Mouse (Mus musculus) kidney, postnatal 0 days (tissue): ENCODE measurements around the gene Mto1. TPM values are rescaled to one million over a fixed set of nuclear protein-coding genes. Genes with fewer than 3 reads are reported as not detected.
"Not testable (repeated sequence)": the region's sequence is repeated elsewhere in the genome, so short reads cannot be mapped to it uniquely, and the experiment has no call there.

Source experiments
- ATAC-seq: fragments of 200-750 bp; cut with Nextera tagmentation; replicated peaks from 2 replicates; pipeline ENCODE4 v1.8.0; 2017; ENCODE audit warnings: low read depth, moderate number of reproducible peaks, moderate TSS enrichment, moderate library complexity; ENCODE audit not compliant: low FRiP score
- DNase-seq: peaks from one replicate; pipeline ENCODE4 v3.0.0-alpha.2; 2016; ENCODE audit warnings: low spot score
- H3K27ac ChIP-seq: fragments of 300-500 bp; sonication (generic); 2 replicates; pipeline ENCODE4 v1.5.1; 2014; ENCODE audit warnings: mild to moderate bottlenecking
- H3K27me3 ChIP-seq: fragments of 300-500 bp; sonication (generic); 2 replicates; pipeline ENCODE4 v1.6.1; 2014; ENCODE audit warnings: low read length, mixed read lengths; ENCODE audit not compliant: insufficient read depth
- H3K36me3 ChIP-seq: fragments of 300-500 bp; sonication (generic); 2 replicates; pipeline ENCODE4 v1.6.1; 2014; ENCODE audit warnings: low read length, mixed read lengths; ENCODE audit not compliant: insufficient read depth
- H3K4me1 ChIP-seq: fragments of 300-500 bp; sonication (generic); replicated peaks from 2 replicates; pipeline ENCODE4 v1.6.1; 2014; ENCODE audit warnings: antibody characterized with exemption, low read length, mixed read lengths; ENCODE audit not compliant: insufficient read depth
- H3K4me2 ChIP-seq: fragments of 300-500 bp; sonication (generic); 2 replicates; pipeline ENCODE4 v1.6.1; 2014; ENCODE audit warnings: mild to moderate bottlenecking, low read length, moderate library complexity, mixed read lengths
- H3K4me3 ChIP-seq: fragments of 300-500 bp; sonication (generic); replicated peaks from 2 replicates; pipeline ENCODE4 v1.5.1; 2014; ENCODE audit warnings: low read depth, low read length
- H3K9ac ChIP-seq: fragments of 300-500 bp; sonication (generic); 2 replicates; pipeline ENCODE4 v1.6.1; 2014; ENCODE audit warnings: low read depth, low read length
- H3K9me3 ChIP-seq: fragments of 300-500 bp; sonication (generic); replicated peaks from 2 replicates; pipeline ENCODE4 v1.6.1; 2016; ENCODE audit warnings: low read length, inconsistent platforms, mixed read lengths
- CTCF ChIP-seq: IDR thresholded peaks from 2 replicates; pipeline ENCODE4 v1.5.1; 2016; ENCODE audit warnings: antibody characterized with exemption, low read depth, mild to moderate bottlenecking, moderate library complexity
- WGBS: fragments of 180-500 bp; shearing (Covaris S2); extraction: QIAGEN DNeasy Blood & Tissue Kit; methylation state at CpG from one replicate; pipeline ENCODE4 v1.1.7; 2014; 5-methylcytosine and 5-hydroxymethylcytosine counted together
- polyA plus RNA-seq: library from polyadenylated mRNA; unstranded; fragments of >200 nt; fragmentation: Nextera tagmentation; extraction: Ambion mirVana; gene quantifications from 2 replicates; pipeline ENCODE4 v1.2.1, GENCODE M21; 2015

Gene Mto1
- polyA plus RNA-seq, 1 experiment from 2014 or later, result 20.8 TPM

DNA sequence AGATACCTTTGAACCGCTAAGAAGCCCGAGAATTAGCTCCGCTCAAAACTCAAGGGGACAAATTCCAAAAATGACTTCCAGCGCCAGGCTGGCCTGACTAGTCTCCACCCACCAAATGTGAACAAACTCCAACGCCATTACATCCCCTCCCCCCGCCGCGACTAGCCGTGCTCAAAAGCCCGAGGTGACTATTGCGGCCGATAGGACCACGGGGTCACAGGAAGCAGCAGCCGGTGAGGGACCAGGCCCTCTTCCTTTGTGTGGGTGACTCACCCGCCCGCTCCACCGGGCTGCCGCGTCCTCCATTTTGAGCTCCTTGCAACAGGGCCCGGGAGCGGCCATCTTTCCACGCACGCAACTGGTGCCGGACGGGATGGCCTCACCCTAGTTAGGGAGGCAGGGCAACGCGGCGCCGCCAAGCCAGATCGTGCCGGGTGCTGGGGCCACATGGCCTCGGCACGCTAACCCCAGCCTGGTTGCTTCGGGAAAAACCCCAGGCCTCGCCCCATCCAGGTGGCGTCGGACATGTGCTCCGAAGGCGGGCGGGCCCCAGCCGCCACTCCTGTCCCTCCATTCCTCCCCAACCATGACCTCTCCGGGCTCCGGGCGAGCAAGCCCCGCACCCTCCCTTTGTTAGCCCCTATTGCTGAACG is 32.8 kb downstream of the Mto1 start:
- H3K27me3 ChIP-seq, result no peaks in the 10 kb centered on the region
- no peak for TF ChIP-seq CTCF
- peaks cover 8% of the 10 kb centered on the region for H3K4me1 ChIP-seq
- H3K9me3 ChIP-seq, result no peaks in the 10 kb centered on the region
- H3K27ac ChIP-seq, result peak overlapping the region; percentile 99
- peaks cover 20% of the 10 kb centered on the region for H3K36me3 ChIP-seq
- peak; percentile 82 for DNase-seq
- whole genome bisulfite sequencing, result under 1% methylated on average over 45 of the region's 46 CpGs
- peak overlapping the region; percentile 62 for H3K4me2 ChIP-seq
- H3K4me3 ChIP-seq, result peak overlapping the region; percentile 99
- H3K9ac ChIP-seq, result peak overlapping the region; percentile 100
- peak; percentile 40 for ATAC-seq

DNA sequence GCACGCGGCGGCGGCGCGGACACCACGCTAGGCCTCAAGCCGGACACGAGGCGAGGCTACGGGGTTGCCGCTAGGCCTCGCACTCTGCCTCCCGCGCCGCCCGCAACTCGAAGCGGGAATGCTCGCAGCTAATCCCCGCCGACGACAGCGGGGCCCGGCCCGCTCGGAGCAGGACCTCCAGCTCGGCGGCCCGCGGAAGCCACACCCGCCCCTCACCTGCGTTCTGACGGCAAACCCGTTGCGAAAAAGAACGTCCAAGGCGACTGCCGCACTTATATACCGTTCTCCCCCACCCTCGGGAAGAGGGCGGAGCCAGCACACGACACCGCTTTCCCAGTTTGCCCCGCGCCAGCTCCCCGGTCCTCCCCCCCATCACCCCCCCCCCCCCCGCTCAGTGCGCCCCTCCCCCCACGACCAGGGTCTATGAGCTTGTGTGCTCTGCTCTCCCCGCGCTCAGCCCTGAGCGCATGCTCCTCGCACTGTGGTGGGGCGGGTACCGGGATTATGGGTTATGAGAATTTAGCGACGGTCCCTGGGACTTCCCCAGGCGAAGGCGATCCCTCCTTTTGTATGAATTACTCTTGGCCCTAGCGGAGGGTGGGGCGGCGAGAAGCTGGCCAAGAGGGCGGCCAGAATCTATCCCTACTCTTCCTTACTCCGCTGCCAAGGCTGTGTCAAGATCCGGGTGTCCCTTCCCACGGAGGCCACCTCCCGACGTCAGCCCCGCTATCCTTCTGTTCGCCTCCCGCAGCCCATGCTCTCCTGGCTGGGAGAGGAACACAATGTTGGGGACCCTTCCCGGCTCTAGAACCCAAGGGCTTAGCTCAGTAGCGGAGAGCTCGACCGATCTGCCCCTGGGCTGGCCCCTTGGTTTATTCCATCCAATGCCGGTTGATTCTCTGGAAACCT is 33.7 kb downstream of the Mto1 start:
- Histone ChIP-seq H3K9me3 (no peaks in the 10 kb centered on the region), H3K4me2 (peak overlapping the region; percentile 62), H3K27ac (peak overlapping the region; percentile 99), H3K9ac (peak overlapping the region; percentile 100), H3K36me3 (peaks cover 20% of the 10 kb centered on the region), H3K4me3 (peak overlapping the region; percentile 99), H3K27me3 (no peaks in the 10 kb centered on the region), H3K4me1 (peaks cover 8% of the 10 kb centered on the region)
- WGBS, result under 1% methylated on average over 72 of the region's 77 CpGs
- TF ChIP-seq CTCF, result 0 out of 2 replicates have a peak, but pooled peaks have one; percentile 5
- DNase-seq, result peak; percentile 100
- ATAC-seq, result peak; percentile 99

DNA sequence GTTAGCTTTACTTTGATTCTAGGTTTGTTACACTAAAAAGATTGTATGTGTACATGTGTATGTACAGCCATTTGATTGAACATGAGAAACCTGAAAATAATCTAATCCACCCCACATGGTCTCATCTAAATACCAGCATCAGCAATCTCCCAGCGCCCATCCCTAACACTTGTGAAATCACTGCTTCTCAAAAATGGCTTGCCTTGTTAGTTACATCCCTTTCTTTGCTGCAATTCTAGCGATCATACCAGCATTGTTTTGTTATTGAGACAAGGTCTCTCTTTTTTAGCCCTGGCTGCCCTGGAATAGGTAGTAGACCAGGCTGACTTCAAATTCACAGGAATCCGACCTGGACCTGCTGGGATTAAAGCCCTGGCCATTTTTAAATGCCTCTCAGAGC is 34.4 kb downstream of the Mto1 start:
- H3K4me2 ChIP-seq, result peak overlapping the region; percentile 56
- no peaks in the 10 kb centered on the region for H3K27me3 ChIP-seq
- 11% methylated on average over 3 of the region's 3 CpGs for WGBS
- ATAC-seq (no peak), DNase-seq (no peak)
- H3K36me3 ChIP-seq, result peaks cover 17% of the 10 kb centered on the region
- peak overlapping the region; percentile 97 for H3K27ac ChIP-seq
- H3K9ac ChIP-seq, result peak overlapping the region; percentile 73; the same call in 1 of the 2 replicates
- no peak for TF ChIP-seq CTCF
- H3K9me3 ChIP-seq, result no peaks in the 10 kb centered on the region
- H3K4me3 ChIP-seq, result peak overlapping the region; percentile 50
- peaks cover 8% of the 10 kb centered on the region for H3K4me1 ChIP-seq

DNA sequence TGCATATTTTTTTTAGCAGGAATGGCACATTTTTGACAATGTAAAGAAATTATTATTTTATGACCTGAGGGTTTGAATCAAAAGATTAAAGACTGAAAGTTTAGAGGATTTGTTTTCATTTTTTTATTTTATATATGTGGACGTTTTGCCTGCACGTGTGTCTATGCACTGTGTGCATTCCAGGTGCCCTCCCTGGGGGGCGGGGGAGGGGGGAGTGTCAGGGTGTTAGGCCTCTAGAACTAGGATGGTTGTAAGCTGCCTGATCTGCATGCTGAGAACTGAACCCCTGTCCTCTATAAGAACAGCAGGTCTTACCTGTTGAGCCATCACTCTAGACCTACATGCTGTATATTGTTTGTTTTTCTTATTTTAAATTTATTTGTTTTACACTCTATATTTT is 36.7 kb downstream of the Mto1 start:
- no peaks in the 10 kb centered on the region for H3K27me3 ChIP-seq
- WGBS, result 70% methylated on average over 3 of the region's 3 CpGs
- H3K36me3 ChIP-seq, result no peaks in the 10 kb centered on the region
- ATAC-seq (no peak), DNase-seq (no peak)
- TF ChIP-seq CTCF, result no peak
- no peak overlapping the region for H3K27ac ChIP-seq
- no peak overlapping the region for H3K4me3 ChIP-seq
- no peaks in the 10 kb centered on the region for H3K9me3 ChIP-seq
- no peak overlapping the region for H3K4me2 ChIP-seq
- no peak overlapping the region for H3K9ac ChIP-seq
- H3K4me1 ChIP-seq, result peaks cover 5% of the 10 kb centered on the region

DNA sequence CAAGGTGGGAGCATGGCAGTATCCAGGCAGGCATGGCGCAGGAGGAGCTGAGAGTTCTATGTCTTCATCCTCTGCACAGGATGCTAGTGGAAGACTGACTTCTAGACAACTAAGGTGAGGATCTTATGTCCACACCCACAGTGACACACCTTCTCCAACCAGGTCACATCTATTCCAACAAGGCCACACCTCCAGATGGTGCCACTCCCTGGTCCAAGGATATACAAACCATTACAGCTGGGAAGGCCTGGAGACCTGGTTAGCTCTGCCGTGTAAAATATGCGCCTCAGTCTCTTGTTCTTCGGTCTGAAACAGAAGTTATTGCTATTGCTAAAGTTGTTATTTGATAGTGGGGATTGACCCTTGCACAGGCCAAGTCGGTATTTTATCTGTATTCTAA is 40.0 kb downstream of the Mto1 start:
- not testable (repeated sequence) for H3K4me2 ChIP-seq, H3K4me3 ChIP-seq, H3K27me3 ChIP-seq, H3K9me3 ChIP-seq, DNase-seq, ATAC-seq, H3K27ac ChIP-seq, H3K9ac ChIP-seq, H3K4me1 ChIP-seq, H3K36me3 ChIP-seq
- WGBS, result 93% methylated on average over 5 of the region's 5 CpGs

DNA sequence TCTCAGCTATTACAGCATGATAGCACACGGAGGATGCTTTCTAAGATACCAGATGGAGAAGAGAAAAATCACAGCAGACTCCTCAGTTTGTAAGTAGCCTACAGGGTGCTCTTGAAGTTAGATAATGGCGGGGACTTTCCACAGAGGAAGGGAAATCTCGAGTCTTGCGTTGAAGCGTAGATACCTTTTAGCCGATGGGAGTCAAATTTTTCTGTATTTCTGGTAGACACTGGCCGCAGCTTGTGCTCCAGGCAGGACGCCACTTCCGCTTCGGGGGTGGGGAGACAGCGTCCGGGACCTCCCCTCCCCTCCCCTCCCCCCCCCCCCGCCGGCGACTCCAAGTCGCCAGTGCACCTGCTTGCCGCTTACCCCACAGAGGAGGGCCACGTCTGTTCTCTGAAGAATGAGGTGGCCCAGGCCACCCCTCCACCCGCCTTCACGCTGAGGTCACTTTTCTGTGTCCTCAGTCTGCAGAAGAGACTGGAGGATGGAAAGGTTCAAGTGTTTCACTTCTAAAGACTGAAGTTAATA is 40.9 kb downstream of the Mto1 start, which contains the start of gene Eef1a1:
TSS of gene Eef1a1 (minus strand) at position 262 of the 531 bp plus-strand sequence.
- Histone ChIP-seq H3K4me3 (peak within 1 kb of the TSS; percentile 45), H3K27me3 (no peaks in the 10 kb centered on the region), H3K9ac (peak within 1 kb of the TSS; percentile 65), H3K36me3 (no peaks in the 10 kb centered on the region), H3K27ac (peak within 1 kb of the TSS; percentile 73), H3K4me1 (no peaks in the 10 kb centered on the region), H3K9me3 (no peaks in the 10 kb centered on the region), H3K4me2 (peak within 1 kb of the TSS; percentile 70)
- ATAC-seq, result peak; percentile 64
- WGBS, result 1% methylated on average over 15 of the region's 20 CpGs
- peak; percentile 66 for DNase-seq
- no peak for TF ChIP-seq CTCF
